Mouse (Mus musculus) stomach, embryonic 14.5 days (tissue): Measurements from ENCODE around the gene Ccdc88b. TPM values are rescaled to one million over a fixed set of nuclear protein-coding genes. Genes with fewer than 3 reads are reported as not detected.

ENCODE experiments used
- ATAC-seq: fragments of 200-750 bp; cut with Nextera tagmentation; 2 replicates; pipeline ENCODE4 v1.8.0; 2017; ENCODE audit warnings: low read depth, moderate TSS enrichment; ENCODE audit not compliant: insufficient number of reproducible peaks, insufficient read depth, low FRiP score
- H3K27ac ChIP-seq: fragments of 300-500 bp; sonication (generic); 2 replicates; pipeline ENCODE4 v1.5.1; 2014; ENCODE audit warnings: mild to moderate bottlenecking, low read length, moderate library complexity, mixed read lengths
- H3K27me3 ChIP-seq: fragments of 300-500 bp; sonication (generic); 2 replicates; pipeline ENCODE4 v1.6.1; 2014; ENCODE audit warnings: low read length, control low read depth, mixed read lengths; ENCODE audit not compliant: control insufficient read depth, insufficient read depth
- H3K36me3 ChIP-seq: fragments of 300-500 bp; sonication (generic); 2 replicates; pipeline ENCODE4 v1.6.1; 2014; ENCODE audit warnings: mild to moderate bottlenecking, control low read depth, low read length, moderate library complexity, mixed read lengths; ENCODE audit not compliant: control insufficient read depth, insufficient read depth
- H3K4me1 ChIP-seq: fragments of 300-500 bp; sonication (generic); 2 replicates; pipeline ENCODE4 v1.6.1; 2014; ENCODE audit warnings: low read length, control low read depth, mixed read lengths; ENCODE audit not compliant: control insufficient read depth, insufficient read depth
- H3K4me2 ChIP-seq: fragments of 300-500 bp; sonication (generic); replicated peaks from 2 replicates; pipeline ENCODE4 v1.6.1; 2014; ENCODE audit warnings: low read depth, low read length, control low read depth
- H3K4me3 ChIP-seq: fragments of 300-500 bp; sonication (generic); 2 replicates; pipeline ENCODE4 v1.5.1; 2014; ENCODE audit warnings: low read depth, low read length, control low read depth
- H3K9ac ChIP-seq: fragments of 300-500 bp; sonication (generic); replicated peaks from 2 replicates; pipeline ENCODE4 v1.6.1; 2014; ENCODE audit warnings: low read depth, mild to moderate bottlenecking, control low read depth, low read length, moderate library complexity, mixed read lengths
- H3K9me3 ChIP-seq: fragments of 300-500 bp; sonication (generic); 2 replicates; pipeline ENCODE4 v1.6.1; 2016; ENCODE audit warnings: low read depth, low read length, control low read depth; ENCODE audit not compliant: control insufficient read depth
- WGBS: fragments of 180-500 bp; shearing (Covaris S2); extraction: QIAGEN DNeasy Blood & Tissue Kit; methylation state at CpG from one replicate; pipeline ENCODE4 v1.1.7; 2014; 5-methylcytosine and 5-hydroxymethylcytosine counted together
- polyA plus RNA-seq: library from polyadenylated mRNA; unstranded; fragments of >200 nt; fragmentation: Nextera tagmentation; extraction: Ambion mirVana; gene quantifications from 2 replicates; pipeline ENCODE4 v1.2.1, GENCODE M21; 2014

The Ccdc88b gene
- polyA plus RNA-seq, 1 experiment from 2014 or later: 0.80 TPM

- Histone ChIP-seq H3K27me3 (no peaks in the 10 kb centered on the region), H3K27ac (no peak overlapping the region), H3K4me2 (no peak overlapping the region), H3K4me1 (no peaks in the 10 kb centered on the region), H3K9ac (no peak overlapping the region), H3K9me3 (no peaks in the 10 kb centered on the region), H3K36me3 (no peaks in the 10 kb centered on the region), H3K4me3 (no peak overlapping the region)
- WGBS: 92% methylated on average over 14 of the region's 14 CpGs
- no peak for ATAC-seq
Observed at GRCm38 (mm10) chr19:6893731-6894451, 35.9 kb upstream of the Ccdc88b start.

GRCm38 (mm10) chr19:6892512-6892911, 34.5 kb upstream of the Ccdc88b start:
- H3K36me3 ChIP-seq: no peaks in the 10 kb centered on the region
- no peak overlapping the region for H3K4me3 ChIP-seq
- H3K4me1 ChIP-seq: no peaks in the 10 kb centered on the region
- H3K9me3 ChIP-seq: no peaks in the 10 kb centered on the region
- no peaks in the 10 kb centered on the region for H3K27me3 ChIP-seq
- no peak overlapping the region for H3K27ac ChIP-seq
- H3K4me2 ChIP-seq: no peak overlapping the region
- 59% methylated on average over 4 of the region's 4 CpGs for WGBS
- H3K9ac ChIP-seq: no peak overlapping the region
- ATAC-seq: no peak

DNA sequence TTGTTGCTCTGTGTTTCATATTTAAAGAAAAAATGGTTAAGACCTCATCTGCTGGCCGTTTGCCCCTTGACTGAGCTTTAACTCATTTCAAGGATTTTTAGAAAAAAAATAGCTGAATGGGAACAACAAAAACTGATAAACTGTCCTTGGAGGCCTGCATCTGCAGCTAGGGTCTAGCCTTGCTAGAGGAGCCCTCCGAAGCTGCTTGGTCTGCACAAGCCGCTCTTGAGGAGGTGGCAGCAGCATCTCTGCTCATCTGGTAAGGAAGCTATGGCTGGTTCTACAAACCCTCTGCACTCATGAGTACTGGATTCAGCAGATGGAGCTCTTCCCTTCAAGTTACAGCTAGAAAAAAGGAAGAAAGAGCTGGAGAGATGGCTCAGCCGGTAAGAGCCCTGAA, 20.0 kb upstream of the Ccdc88b start:
- no peak overlapping the region for H3K4me2 ChIP-seq
- H3K9me3 ChIP-seq: peaks cover 3% of the 10 kb centered on the region; the same call in 1 of the 2 replicates
- no peak overlapping the region for H3K27ac ChIP-seq
- no peaks in the 10 kb centered on the region for H3K4me1 ChIP-seq
- H3K4me3 ChIP-seq: no peak overlapping the region
- H3K9ac ChIP-seq: no peak overlapping the region
- H3K36me3 ChIP-seq: no peaks in the 10 kb centered on the region
- whole genome bisulfite sequencing: 82% methylated on average over 4 of the region's 4 CpGs
- H3K27me3 ChIP-seq: no peaks in the 10 kb centered on the region
- no peak for ATAC-seq

GRCm38 (mm10) chr19:6876799-6877198, 18.8 kb upstream of the Ccdc88b start:
- no peaks in the 10 kb centered on the region for H3K4me1 ChIP-seq
- H3K9me3 ChIP-seq: peaks cover 3% of the 10 kb centered on the region; the same call in 1 of the 2 replicates
- H3K4me2 ChIP-seq: no peak overlapping the region
- H3K9ac ChIP-seq: no peak overlapping the region
- H3K36me3 ChIP-seq: no peaks in the 10 kb centered on the region
- no peak overlapping the region for H3K4me3 ChIP-seq
- no peaks in the 10 kb centered on the region for H3K27me3 ChIP-seq
- ATAC-seq: no peak
- H3K27ac ChIP-seq: no peak overlapping the region

DNA sequence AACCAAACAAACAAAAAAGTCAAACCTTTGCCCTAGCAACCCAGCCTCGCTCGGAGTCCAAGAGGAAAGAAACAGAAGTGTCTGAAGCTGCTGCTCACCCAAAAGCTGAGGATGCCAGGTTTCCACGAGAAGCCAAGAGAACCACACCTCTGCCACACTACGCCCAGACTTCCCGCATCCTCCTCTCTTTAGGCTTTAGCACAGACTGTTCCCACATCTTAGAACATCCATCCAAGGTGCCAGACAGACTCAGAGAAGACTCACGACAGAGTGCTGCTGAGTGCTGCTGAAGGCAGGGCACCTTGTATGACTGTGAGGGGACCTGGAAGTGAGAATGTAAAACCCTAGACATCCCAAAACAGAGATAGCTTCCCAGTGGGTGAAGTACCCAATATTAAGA, 17.8 kb upstream of the Ccdc88b start:
- no peak overlapping the region for H3K9ac ChIP-seq
- no peaks in the 10 kb centered on the region for H3K27me3 ChIP-seq
- no peak overlapping the region for H3K4me3 ChIP-seq
- no peaks in the 10 kb centered on the region for H3K36me3 ChIP-seq
- H3K4me2 ChIP-seq: no peak overlapping the region
- no peak for ATAC-seq
- no peak overlapping the region for H3K27ac ChIP-seq
- WGBS: 84% methylated on average over 6 of the region's 6 CpGs
- peaks cover 3% of the 10 kb centered on the region; the same call in 1 of the 2 replicates for H3K9me3 ChIP-seq
- H3K4me1 ChIP-seq: no peaks in the 10 kb centered on the region

DNA sequence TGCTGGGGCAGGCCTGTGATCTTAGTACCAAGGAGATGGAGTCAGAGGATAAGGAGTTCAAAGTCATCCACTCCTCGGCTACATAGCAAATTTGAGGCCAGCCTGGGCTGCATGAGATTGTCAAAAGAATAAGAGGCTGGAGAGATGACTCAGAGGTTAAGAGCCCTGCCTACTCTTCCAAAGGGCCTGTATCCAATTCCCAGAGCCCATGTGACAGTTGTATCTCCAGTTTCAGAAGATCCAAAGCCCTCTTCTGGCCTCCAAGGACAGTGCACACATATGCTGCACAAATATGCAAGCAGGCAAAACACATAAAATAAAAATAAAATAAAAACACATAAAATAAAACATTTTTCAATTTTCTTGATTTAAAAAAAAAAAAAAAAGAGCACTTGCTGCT, 16.2 kb upstream of the Ccdc88b start:
- no peak overlapping the region for H3K4me2 ChIP-seq
- ATAC-seq: no peak
- H3K4me1 ChIP-seq: peaks cover 3% of the 10 kb centered on the region; the same call in 1 of the 2 replicates
- H3K27me3 ChIP-seq: no peaks in the 10 kb centered on the region
- no peaks in the 10 kb centered on the region for H3K36me3 ChIP-seq
- H3K9ac ChIP-seq: no peak overlapping the region
- H3K9me3 ChIP-seq: no peaks in the 10 kb centered on the region
- H3K4me3 ChIP-seq: no peak overlapping the region
- no peak overlapping the region for H3K27ac ChIP-seq
- 65% methylated on average over 1 of the region's 1 CpGs for WGBS

- no peaks in the 10 kb centered on the region for H3K9me3 ChIP-seq
- H3K27me3 ChIP-seq: no peaks in the 10 kb centered on the region
- 78% methylated on average over 3 of the region's 3 CpGs for WGBS
- H3K27ac ChIP-seq: no peak overlapping the region
- H3K9ac ChIP-seq: no peak overlapping the region
- H3K4me2 ChIP-seq: no peak overlapping the region
- peaks cover 3% of the 10 kb centered on the region; the same call in 1 of the 2 replicates for H3K4me1 ChIP-seq
- H3K36me3 ChIP-seq: no peaks in the 10 kb centered on the region
- no peak overlapping the region for H3K4me3 ChIP-seq
- ATAC-seq: no peak
Observed at GRCm38 (mm10) chr19:6872701-6873100, 14.7 kb upstream of the Ccdc88b start.

GRCm38 (mm10) chr19:6871574-6872271, 13.7 kb upstream of the Ccdc88b start:
- Histone ChIP-seq H3K36me3 (no peaks in the 10 kb centered on the region), H3K4me1 (peaks cover 3% of the 10 kb centered on the region; the same call in 1 of the 2 replicates), H3K9me3 (no peaks in the 10 kb centered on the region), H3K9ac (no peak overlapping the region), H3K27me3 (no peaks in the 10 kb centered on the region), H3K4me3 (no peak overlapping the region), H3K27ac (no peak overlapping the region), H3K4me2 (no peak overlapping the region)
- 0 out of 2 replicates have a peak, but pooled peaks have one; percentile 14 for ATAC-seq
- 60% methylated on average over 5 of the region's 5 CpGs for WGBS
